Mouse (Mus musculus) midbrain, embryonic 10.5 days (tissue): ENCODE results near the gene Inpp4b. TPM values are rescaled to one million over a fixed set of nuclear protein-coding genes. Genes with fewer than 3 reads are reported as not detected.

Source experiments
- DNase-seq: peaks from one replicate; pipeline ENCODE4 v3.0.0-alpha.2; 2017; ENCODE audit warnings: low spot score
- H3K27ac ChIP-seq: fragments of 300-500 bp; sonication (generic); replicated peaks from 2 replicates; pipeline ENCODE4 v1.5.1; 2016; ENCODE audit warnings: mild to moderate bottlenecking
- H3K27me3 ChIP-seq: fragments of 300-500 bp; sonication (generic); 2 replicates; pipeline ENCODE4 v1.6.1; 2016; ENCODE audit warnings: low read depth, mild to moderate bottlenecking; ENCODE audit not compliant: poor library complexity, severe bottlenecking
- H3K36me3 ChIP-seq: fragments of 300-500 bp; sonication (generic); 2 replicates; pipeline ENCODE4 v1.6.1; 2016; ENCODE audit warnings: mild to moderate bottlenecking, moderate library complexity
- H3K4me1 ChIP-seq: fragments of 300-500 bp; sonication (generic); 2 replicates; pipeline ENCODE4 v1.6.1; 2016
- H3K4me3 ChIP-seq: fragments of 300-500 bp; sonication (generic); 2 replicates; pipeline ENCODE4 v1.5.1; 2016; ENCODE audit warnings: mild to moderate bottlenecking, moderate library complexity
- H3K9me3 ChIP-seq: fragments of 300-500 bp; sonication (generic); replicated peaks from 2 replicates; pipeline ENCODE4 v1.6.1; 2016; ENCODE audit warnings: mild to moderate bottlenecking
- WGBS: fragments of 180-500 bp; shearing (Covaris S2); methylation state at CpG from one replicate; pipeline ENCODE4 v1.1.7; 2016; 5-methylcytosine and 5-hydroxymethylcytosine counted together
- polyA plus RNA-seq: library from polyadenylated mRNA; unstranded; fragments of >200 nt; fragmentation: Nextera tagmentation; extraction: Ambion mirVana; gene quantifications from 2 replicates; pipeline ENCODE4 v1.2.1, GENCODE M21; 2016

The Inpp4b gene
- polyA plus RNA-seq, 1 experiment from 2014 or later = 4.1 TPM

DNA sequence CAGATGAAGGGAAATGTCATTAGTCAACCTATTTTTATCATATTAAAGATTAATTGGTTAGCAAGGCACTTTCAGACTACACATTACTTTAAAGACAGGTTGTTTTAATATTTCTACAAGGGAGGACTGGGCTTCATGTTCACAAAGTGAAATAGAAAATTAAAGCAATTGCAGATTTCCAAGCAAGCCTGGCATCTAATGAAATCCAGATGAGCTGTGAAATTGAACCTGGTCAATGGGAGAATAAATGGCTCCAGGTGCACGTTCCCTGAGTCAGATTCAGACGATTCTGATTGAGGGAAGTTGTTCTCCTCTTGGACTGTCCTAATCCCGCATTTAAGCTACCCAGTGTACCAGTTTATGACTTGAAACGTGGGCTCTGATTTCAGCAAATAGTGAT, 473.2 kb downstream of the Inpp4b start:
- 47% methylated on average over 4 of the region's 4 CpGs for WGBS
- no peaks in the 10 kb centered on the region for H3K36me3 ChIP-seq
- peaks cover 41% of the 10 kb centered on the region for H3K4me1 ChIP-seq
- H3K27ac ChIP-seq = no peak overlapping the region
- H3K27me3 ChIP-seq = peaks cover 18% of the 10 kb centered on the region
- DNase-seq = no peak
- no peaks in the 10 kb centered on the region for H3K9me3 ChIP-seq
- H3K4me3 ChIP-seq = no peak overlapping the region

GRCm38 (mm10) chr8:81823121-81823520, 480.8 kb downstream of the Inpp4b start:
- Histone ChIP-seq H3K27ac (no peak overlapping the region), H3K4me3 (no peak overlapping the region), H3K27me3 (no peaks in the 10 kb centered on the region), H3K4me1 (no peaks in the 10 kb centered on the region), H3K9me3 (no peaks in the 10 kb centered on the region), H3K36me3 (no peaks in the 10 kb centered on the region)
- WGBS = 92% methylated on average over 1 of the region's 1 CpGs
- no peak for DNase-seq

GRCm38 (mm10) chr8:81824975-81825374, 482.6 kb downstream of the Inpp4b start:
- no peak overlapping the region for H3K27ac ChIP-seq
- 58% methylated on average over 2 of the region's 2 CpGs for WGBS
- no peak overlapping the region for H3K4me3 ChIP-seq
- DNase-seq = no peak
- H3K4me1 ChIP-seq = no peaks in the 10 kb centered on the region
- H3K9me3 ChIP-seq = no peaks in the 10 kb centered on the region
- H3K27me3 ChIP-seq = no peaks in the 10 kb centered on the region
- no peaks in the 10 kb centered on the region for H3K36me3 ChIP-seq

GRCm38 (mm10) chr8:81826406-81826805, 484.1 kb downstream of the Inpp4b start:
- H3K36me3 ChIP-seq = no peaks in the 10 kb centered on the region
- no peak overlapping the region for H3K27ac ChIP-seq
- H3K27me3 ChIP-seq = no peaks in the 10 kb centered on the region
- H3K9me3 ChIP-seq = no peaks in the 10 kb centered on the region
- DNase-seq = no peak
- H3K4me1 ChIP-seq = no peaks in the 10 kb centered on the region
- 81% methylated on average over 2 of the region's 2 CpGs for WGBS
- H3K4me3 ChIP-seq = no peak overlapping the region

DNA sequence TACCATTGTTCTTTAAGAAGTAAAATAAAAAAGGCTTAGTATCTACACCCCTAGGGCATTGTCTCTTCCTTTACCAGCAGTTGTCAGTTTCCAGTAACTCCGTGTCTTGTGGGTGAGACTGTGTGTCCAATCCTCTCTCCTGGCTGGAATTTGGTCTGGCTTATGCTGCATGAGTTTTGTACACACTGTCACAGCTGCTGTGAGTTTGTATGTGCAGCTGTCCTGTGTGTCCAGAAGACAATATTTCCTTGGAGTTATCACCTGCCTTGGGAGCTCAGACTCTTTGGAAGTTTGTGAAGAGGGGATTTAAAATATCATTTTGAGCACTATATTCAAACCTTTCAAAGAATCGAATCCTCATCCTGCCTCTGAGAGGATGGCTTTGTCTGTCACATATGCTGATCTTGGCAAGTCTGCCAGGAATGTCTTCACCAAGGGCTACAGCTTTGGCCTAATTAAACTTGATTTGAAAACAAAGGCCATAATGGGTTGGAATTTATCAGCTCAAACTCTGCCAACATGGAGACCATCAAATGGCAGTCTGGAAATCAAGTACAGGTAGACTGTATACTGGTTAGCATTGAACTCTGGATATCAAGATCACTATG, 485.1 kb downstream of the Inpp4b start:
- H3K9me3 ChIP-seq = no peaks in the 10 kb centered on the region
- no peaks in the 10 kb centered on the region for H3K27me3 ChIP-seq
- no peaks in the 10 kb centered on the region for H3K4me1 ChIP-seq
- no peak overlapping the region for H3K27ac ChIP-seq
- DNase-seq = no peak
- 80% methylated on average over 2 of the region's 2 CpGs for WGBS
- H3K4me3 ChIP-seq = no peak overlapping the region
- no peaks in the 10 kb centered on the region for H3K36me3 ChIP-seq

DNA sequence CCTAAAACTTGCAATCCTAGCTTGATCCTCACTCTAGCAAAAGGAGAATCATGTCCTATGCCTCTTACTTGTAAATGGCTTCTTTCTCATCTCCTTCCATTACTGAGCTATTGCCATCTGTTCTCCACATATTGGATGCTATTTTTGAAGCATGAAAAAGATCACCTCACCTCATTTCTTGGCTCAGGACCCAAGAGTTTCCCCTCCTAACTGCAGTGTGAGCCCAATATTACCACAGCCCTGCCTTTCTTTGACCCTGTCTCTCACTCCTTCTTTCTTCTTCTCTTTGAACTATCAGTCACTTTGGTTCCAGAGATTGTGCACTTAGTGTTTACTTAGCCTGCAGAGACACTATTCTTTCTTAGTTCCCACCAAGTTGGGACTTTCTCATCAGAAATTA, 489.1 kb downstream of the Inpp4b start:
- Histone ChIP-seq H3K4me1 (no peaks in the 10 kb centered on the region), H3K9me3 (no peaks in the 10 kb centered on the region), H3K36me3 (no peaks in the 10 kb centered on the region), H3K4me3 (no peak overlapping the region), H3K27ac (no peak overlapping the region), H3K27me3 (no peaks in the 10 kb centered on the region)
- no peak for DNase-seq

- Histone ChIP-seq H3K36me3 (no peaks in the 10 kb centered on the region), H3K27ac (no peak overlapping the region), H3K9me3 (no peaks in the 10 kb centered on the region), H3K4me1 (no peaks in the 10 kb centered on the region), H3K27me3 (no peaks in the 10 kb centered on the region), H3K4me3 (no peak overlapping the region)
- DNase-seq = no peak
Observed at GRCm38 (mm10) chr8:81833852-81834251, 491.5 kb downstream of the Inpp4b start.

DNA sequence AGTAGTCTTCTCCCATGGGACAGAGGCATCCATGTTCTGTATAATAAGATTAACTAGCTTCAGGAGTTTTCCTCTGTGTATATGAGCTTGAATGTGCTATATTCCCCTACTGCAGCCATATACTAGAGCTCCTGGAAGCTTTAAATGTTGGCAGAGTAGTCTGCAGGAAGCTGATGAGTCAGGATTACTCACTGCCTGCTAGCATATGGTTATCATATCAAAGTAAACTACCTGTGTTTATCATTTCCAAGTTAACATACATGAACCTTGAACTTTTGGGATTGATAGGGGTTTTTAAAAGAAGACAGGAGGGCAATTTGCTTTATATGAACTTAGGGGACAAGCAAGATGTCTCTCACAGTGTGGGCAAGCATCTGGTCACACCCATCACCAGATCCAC, 498.2 kb downstream of the Inpp4b start:
- Histone ChIP-seq H3K36me3 (no peaks in the 10 kb centered on the region), H3K27me3 (no peaks in the 10 kb centered on the region), H3K9me3 (no peaks in the 10 kb centered on the region), H3K27ac (no peak overlapping the region), H3K4me3 (no peak overlapping the region), H3K4me1 (no peaks in the 10 kb centered on the region)
- DNase-seq = no peak

DNA sequence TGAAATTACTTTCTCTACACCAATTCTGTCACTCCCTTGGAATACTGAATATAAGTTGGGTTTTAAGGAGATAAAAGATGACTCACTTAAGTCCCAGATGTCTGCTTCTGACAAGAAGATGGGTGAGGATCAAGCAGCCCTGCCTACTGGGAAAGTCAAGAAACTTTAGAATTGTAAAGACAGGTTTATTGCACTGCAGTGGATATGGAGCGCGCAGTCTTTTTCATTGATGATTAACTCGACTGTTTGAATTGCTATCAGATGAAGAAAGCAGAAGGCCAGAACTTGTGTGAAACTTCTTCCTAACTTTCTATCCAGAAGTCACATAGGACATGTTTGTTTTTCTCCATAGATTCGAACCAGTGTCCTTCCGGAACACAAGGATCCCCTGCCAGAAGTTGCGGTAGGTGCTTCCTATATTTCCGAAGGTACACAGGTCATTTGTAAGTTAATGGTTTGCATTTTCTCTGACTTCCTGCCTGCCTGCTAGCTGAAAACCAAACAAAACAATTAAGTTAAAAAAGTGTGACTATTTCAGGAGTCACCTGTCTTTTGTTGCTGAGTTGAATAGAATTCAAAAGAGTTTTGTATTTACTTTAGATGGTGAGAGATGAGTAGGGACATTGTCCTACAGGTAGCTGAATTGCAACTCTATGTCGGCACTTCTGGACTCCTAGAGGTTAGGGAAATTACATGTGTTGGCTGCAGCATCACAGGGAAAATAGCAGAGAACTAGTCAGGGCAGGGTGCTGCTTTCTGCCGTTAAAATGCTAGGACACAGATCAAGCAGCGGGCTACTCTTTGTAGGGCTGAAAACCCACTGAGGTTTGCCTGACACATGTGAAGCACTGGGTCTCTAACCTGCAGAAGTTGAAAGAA, 502.0 kb downstream of the Inpp4b start:
- Histone ChIP-seq H3K27me3 (no peaks in the 10 kb centered on the region), H3K36me3 (no peaks in the 10 kb centered on the region), H3K4me1 (no peaks in the 10 kb centered on the region), H3K4me3 (no peak overlapping the region), H3K27ac (no peak overlapping the region), H3K9me3 (no peaks in the 10 kb centered on the region)
- 91% methylated on average over 10 of the region's 10 CpGs for WGBS
- DNase-seq = no peak

- Histone ChIP-seq H3K4me3 (no peak overlapping the region), H3K9me3 (no peaks in the 10 kb centered on the region), H3K27ac (no peak overlapping the region), H3K4me1 (no peaks in the 10 kb centered on the region), H3K27me3 (no peaks in the 10 kb centered on the region), H3K36me3 (no peaks in the 10 kb centered on the region)
- DNase-seq = no peak
- WGBS = 91% methylated on average over 2 of the region's 2 CpGs
Observed at GRCm38 (mm10) chr8:81847929-81848328, 505.6 kb downstream of the Inpp4b start.

DNA sequence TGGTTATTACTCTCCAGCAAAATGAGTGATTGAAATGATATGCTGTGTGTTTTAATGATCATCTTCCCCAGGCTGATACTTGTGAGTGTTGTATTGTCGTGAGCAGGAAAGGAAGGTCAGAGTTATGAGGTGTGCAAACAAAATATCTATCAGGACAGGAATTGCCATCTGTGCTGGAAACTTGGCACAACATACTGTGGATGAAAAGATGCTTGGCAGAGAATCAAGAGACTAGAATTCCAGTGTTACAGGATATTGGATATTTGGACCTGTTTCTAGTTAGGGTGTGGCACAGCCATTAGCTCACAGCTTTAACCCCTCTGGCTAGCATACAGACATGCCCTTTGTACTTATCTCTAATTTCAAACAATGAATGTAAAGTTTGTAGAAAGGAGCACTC, 507.6 kb downstream of the Inpp4b start:
- DNase-seq = no peak
- H3K4me1 ChIP-seq = no peaks in the 10 kb centered on the region
- 90% methylated on average over 1 of the region's 1 CpGs for WGBS
- H3K9me3 ChIP-seq = no peaks in the 10 kb centered on the region
- H3K4me3 ChIP-seq = no peak overlapping the region
- H3K27ac ChIP-seq = no peak overlapping the region
- no peaks in the 10 kb centered on the region for H3K27me3 ChIP-seq
- no peaks in the 10 kb centered on the region for H3K36me3 ChIP-seq

GRCm38 (mm10) chr8:81853184-81853583, 510.8 kb downstream of the Inpp4b start:
- Histone ChIP-seq H3K36me3 (no peaks in the 10 kb centered on the region), H3K4me1 (no peaks in the 10 kb centered on the region), H3K27me3 (no peaks in the 10 kb centered on the region), H3K4me3 (no peak overlapping the region), H3K27ac (no peak overlapping the region), H3K9me3 (no peaks in the 10 kb centered on the region)
- DNase-seq = no peak
- 85% methylated on average over 4 of the region's 4 CpGs for WGBS

DNA sequence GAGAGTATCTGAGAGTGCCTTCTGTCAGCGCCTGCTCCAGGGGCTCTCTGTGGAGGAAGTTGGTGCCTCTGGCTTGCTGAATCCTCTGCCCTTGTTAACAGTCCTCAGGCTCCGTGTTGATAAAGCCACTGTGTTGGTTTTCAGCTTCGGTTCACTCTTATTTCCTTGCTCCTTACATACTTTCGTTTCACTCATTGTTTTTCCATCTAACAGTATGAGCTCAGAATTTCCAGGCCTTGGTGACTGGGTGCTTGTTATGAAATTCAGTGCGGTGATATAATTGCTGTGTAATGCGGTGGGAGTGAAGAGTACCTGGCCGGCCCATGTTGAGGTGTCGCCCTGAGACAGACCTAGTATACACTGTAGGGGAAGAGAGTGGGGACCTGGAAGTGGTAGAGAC, 512.2 kb downstream of the Inpp4b start:
- no peak overlapping the region for H3K27ac ChIP-seq
- no peak for DNase-seq
- H3K9me3 ChIP-seq = no peaks in the 10 kb centered on the region
- H3K27me3 ChIP-seq = no peaks in the 10 kb centered on the region
- H3K4me3 ChIP-seq = no peak overlapping the region
- WGBS = 86% methylated on average over 8 of the region's 8 CpGs
- no peaks in the 10 kb centered on the region for H3K36me3 ChIP-seq
- no peaks in the 10 kb centered on the region for H3K4me1 ChIP-seq
